Mouse (Mus musculus) limb, embryonic 11.5 days (tissue): ENCODE results near the gene Nol7. TPM values are rescaled to one million over a fixed set of nuclear protein-coding genes. Genes with fewer than 3 reads are reported as not detected.

ENCODE experiments used
- ATAC-seq: fragments of 200-750 bp; cut with Nextera tagmentation; 2 replicates; pipeline ENCODE4 v1.8.0; 2017; ENCODE audit warnings: low read depth; ENCODE audit not compliant: insufficient number of reproducible peaks, low FRiP score, low TSS enrichment
- DNase-seq: peaks from one replicate; pipeline ENCODE4 v3.0.0-alpha.2; 2015; ENCODE audit warnings: low spot score
- H3K27ac ChIP-seq: fragments of 300-500 bp; sonication (generic); replicated peaks from 2 replicates; pipeline ENCODE4 v1.5.1; 2014; ENCODE audit warnings: low read depth, mild to moderate bottlenecking, low read length
- H3K27me3 ChIP-seq: fragments of 300-500 bp; sonication (generic); 2 replicates; pipeline ENCODE4 v1.6.1; 2014; ENCODE audit warnings: mild to moderate bottlenecking, low read length, mixed read lengths; ENCODE audit not compliant: control insufficient read depth, insufficient read depth
- H3K36me3 ChIP-seq: fragments of 300-500 bp; sonication (generic); 2 replicates; pipeline ENCODE4 v1.6.1; 2014; ENCODE audit warnings: mild to moderate bottlenecking, low read length, moderate library complexity, mixed read lengths; ENCODE audit not compliant: control insufficient read depth, insufficient read depth
- H3K4me1 ChIP-seq: fragments of 300-500 bp; sonication (generic); 2 replicates; pipeline ENCODE4 v1.6.1; 2014; ENCODE audit warnings: low read length, mixed read lengths; ENCODE audit not compliant: control insufficient read depth, insufficient read depth
- H3K4me2 ChIP-seq: fragments of 300-500 bp; sonication (generic); 2 replicates; pipeline ENCODE4 v1.6.1; 2014; ENCODE audit warnings: low read depth, mild to moderate bottlenecking, moderate library complexity; ENCODE audit not compliant: severe bottlenecking
- H3K4me3 ChIP-seq: fragments of 300-500 bp; sonication (generic); 2 replicates; pipeline ENCODE4 v1.5.1; 2014; ENCODE audit warnings: low read depth, low read length
- H3K9ac ChIP-seq: fragments of 300-500 bp; sonication (generic); 2 replicates; pipeline ENCODE4 v1.6.1; 2014; ENCODE audit warnings: mild to moderate bottlenecking, low read length
- H3K9me3 ChIP-seq: fragments of 300-500 bp; sonication (generic); 2 replicates; pipeline ENCODE4 v1.6.1; 2016; ENCODE audit warnings: low read length; ENCODE audit not compliant: control insufficient read depth
- WGBS: fragments of 180-500 bp; shearing (Covaris S2); extraction: QIAGEN DNeasy Blood & Tissue Kit; methylation state at CpG from one replicate; pipeline ENCODE4 v1.1.7; 2014; 5-methylcytosine and 5-hydroxymethylcytosine counted together
- polyA plus RNA-seq: library from polyadenylated mRNA; unstranded; fragments of >200 nt; fragmentation: Nextera tagmentation; extraction: Ambion mirVana; gene quantifications from 2 replicates; pipeline ENCODE4 v1.2.1, GENCODE M21; 2014

Gene Nol7
- polyA plus RNA-seq, 1 experiment from 2014 or later: 171 TPM

- Histone ChIP-seq H3K27me3 (no peaks in the 10 kb centered on the region), H3K9me3 (no peaks in the 10 kb centered on the region), H3K4me1 (0 out of 2 replicates have a peak, but pooled peaks cover 4% of the 10 kb centered on the region), H3K4me2 (no peak overlapping the region; the same call in 1 of the 2 replicates), H3K36me3 (peaks cover 4% of the 10 kb centered on the region; the same call in 1 of the 2 replicates), H3K27ac (no peak overlapping the region), H3K9ac (no peak overlapping the region), H3K4me3 (peak overlapping the region; percentile 86)
- WGBS: 52% methylated on average over 14 of the region's 17 CpGs
- peak; percentile 67 for ATAC-seq
- DNase-seq: no peak
Observed at GRCm38 (mm10) chr13:43397700-43398296, 392 bp upstream of the Nol7 start.

GRCm38 (mm10) chr13:43399576-43399975 lies 1.4 kb downstream of the Nol7 start:
- Histone ChIP-seq H3K9ac (no peak overlapping the region), H3K4me1 (0 out of 2 replicates have a peak, but pooled peaks cover 4% of the 10 kb centered on the region), H3K27me3 (no peaks in the 10 kb centered on the region), H3K9me3 (no peaks in the 10 kb centered on the region), H3K27ac (no peak overlapping the region), H3K4me2 (peak overlapping the region; percentile 67), H3K4me3 (no peak overlapping the region), H3K36me3 (peaks cover 6% of the 10 kb centered on the region; the same call in 1 of the 2 replicates)
- WGBS: 92% methylated on average over 5 of the region's 5 CpGs
- DNase-seq (no peak), ATAC-seq (no peak)

GRCm38 (mm10) chr13:43412311-43412710 lies 14.1 kb downstream of the Nol7 start:
- 91% methylated on average over 7 of the region's 7 CpGs for WGBS
- Histone ChIP-seq H3K9ac (no peak overlapping the region), H3K36me3 (peaks cover 7% of the 10 kb centered on the region; the same call in 1 of the 2 replicates), H3K4me2 (no peak overlapping the region), H3K9me3 (no peaks in the 10 kb centered on the region), H3K4me1 (no peaks in the 10 kb centered on the region), H3K4me3 (no peak overlapping the region), H3K27me3 (no peaks in the 10 kb centered on the region), H3K27ac (no peak overlapping the region)
- ATAC-seq (no peak), DNase-seq (no peak)

- Histone ChIP-seq H3K4me3 (no peak overlapping the region), H3K4me1 (no peaks in the 10 kb centered on the region), H3K36me3 (peaks cover 7% of the 10 kb centered on the region; the same call in 1 of the 2 replicates), H3K9ac (no peak overlapping the region), H3K27me3 (no peaks in the 10 kb centered on the region), H3K4me2 (no peak overlapping the region), H3K9me3 (no peaks in the 10 kb centered on the region), H3K27ac (no peak overlapping the region)
- DNase-seq (no peak), ATAC-seq (no peak)
- 94% methylated on average over 2 of the region's 2 CpGs for WGBS
Observed at GRCm38 (mm10) chr13:43413611-43414010, 15.4 kb downstream of the Nol7 start.

- no peaks in the 10 kb centered on the region for H3K4me1 ChIP-seq
- H3K27me3 ChIP-seq: no peaks in the 10 kb centered on the region
- WGBS: 87% methylated on average over 1 of the region's 1 CpGs
- no peak overlapping the region for H3K27ac ChIP-seq
- H3K9me3 ChIP-seq: no peaks in the 10 kb centered on the region
- H3K4me3 ChIP-seq: no peak overlapping the region
- no peak overlapping the region for H3K9ac ChIP-seq
- peaks cover 7% of the 10 kb centered on the region; the same call in 1 of the 2 replicates for H3K36me3 ChIP-seq
- DNase-seq (no peak), ATAC-seq (no peak)
- H3K4me2 ChIP-seq: no peak overlapping the region
Observed at GRCm38 (mm10) chr13:43415249-43415648, 17.1 kb downstream of the Nol7 start.

- Histone ChIP-seq H3K9me3 (no peaks in the 10 kb centered on the region), H3K4me3 (no peak overlapping the region), H3K36me3 (peaks cover 3% of the 10 kb centered on the region; the same call in 1 of the 2 replicates), H3K4me1 (no peaks in the 10 kb centered on the region), H3K4me2 (no peak overlapping the region), H3K27ac (no peak overlapping the region), H3K9ac (no peak overlapping the region), H3K27me3 (no peaks in the 10 kb centered on the region)
- WGBS: 97% methylated on average over 4 of the region's 4 CpGs
- DNase-seq (no peak), ATAC-seq (no peak)
Observed at GRCm38 (mm10) chr13:43428436-43428835, 30.2 kb downstream of the Nol7 start.

- H3K4me1 ChIP-seq: no peaks in the 10 kb centered on the region
- H3K36me3 ChIP-seq: peaks cover 3% of the 10 kb centered on the region; the same call in 1 of the 2 replicates
- no peak for DNase-seq
- H3K4me2 ChIP-seq: no peak overlapping the region
- H3K4me3 ChIP-seq: no peak overlapping the region
- H3K27me3 ChIP-seq: no peaks in the 10 kb centered on the region
- no peak for ATAC-seq
- H3K9me3 ChIP-seq: no peaks in the 10 kb centered on the region
- 92% methylated on average over 2 of the region's 2 CpGs for WGBS
- H3K9ac ChIP-seq: no peak overlapping the region
- H3K27ac ChIP-seq: no peak overlapping the region
Observed at GRCm38 (mm10) chr13:43433395-43433794, 35.2 kb downstream of the Nol7 start.

GRCm38 (mm10) chr13:43440376-43440775 lies 42.2 kb downstream of the Nol7 start:
- no peaks in the 10 kb centered on the region for H3K27me3 ChIP-seq
- no peak for ATAC-seq
- H3K9ac ChIP-seq: no peak overlapping the region
- no peaks in the 10 kb centered on the region for H3K36me3 ChIP-seq
- no peak for DNase-seq
- no peak overlapping the region for H3K27ac ChIP-seq
- no peaks in the 10 kb centered on the region for H3K4me1 ChIP-seq
- no peak overlapping the region for H3K4me3 ChIP-seq
- no peaks in the 10 kb centered on the region for H3K9me3 ChIP-seq
- 84% methylated on average over 1 of the region's 1 CpGs for WGBS
- no peak overlapping the region for H3K4me2 ChIP-seq

- WGBS: 94% methylated on average over 1 of the region's 1 CpGs
- Histone ChIP-seq H3K36me3 (no peaks in the 10 kb centered on the region), H3K27ac (no peak overlapping the region), H3K9me3 (no peaks in the 10 kb centered on the region), H3K4me1 (no peaks in the 10 kb centered on the region), H3K9ac (no peak overlapping the region), H3K4me2 (no peak overlapping the region), H3K4me3 (no peak overlapping the region), H3K27me3 (no peaks in the 10 kb centered on the region)
- ATAC-seq: no peak
- no peak for DNase-seq
Observed at GRCm38 (mm10) chr13:43442551-43442950, 44.4 kb downstream of the Nol7 start.
